Mouse (Mus musculus): ENCODE results near the gene Adamts6. TPM values are rescaled to one million over a fixed set of nuclear protein-coding genes. Genes with fewer than 3 reads are reported as not detected.

Adamts6 gene
- polyA plus RNA-seq (2015; fragmentation: Nextera tagmentation; extraction: Ambion mirVana): 0.57 and 0.77 TPM in 2 replicates

GRCm38 (mm10) chr13:104287366-104288225 is at the start of gene Adamts6:
Adamts6 (plus strand) TSS chr13:104287835.

Other genes starting within 250 kb of the Adamts6 start
- 10.8 and 11.8 TPM in 2 replicates for gene Nln, start 178.2 kb upstream of the Adamts6 start, polyA plus RNA-seq (2015; fragmentation: Nextera tagmentation; extraction: Ambion mirVana)
- gene Sgtb, start 178.1 kb upstream of the Adamts6 start, polyA plus RNA-seq (2015; fragmentation: Nextera tagmentation; extraction: Ambion mirVana): 2.0 and 2.3 TPM in 2 replicates
- gene Trappc13, start 109.4 kb upstream of the Adamts6 start, polyA plus RNA-seq (2015; fragmentation: Nextera tagmentation; extraction: Ambion mirVana): 34.2 and 35.4 TPM in 2 replicates
- 16.0 and 18.4 TPM in 2 replicates for gene Trim23, start 109.0 kb upstream of the Adamts6 start, polyA plus RNA-seq (2015; fragmentation: Nextera tagmentation; extraction: Ambion mirVana)
- gene Cenpk, start 59.2 kb upstream of the Adamts6 start, polyA plus RNA-seq (2015; fragmentation: Nextera tagmentation; extraction: Ambion mirVana): 15.5 and 16.5 TPM in 2 replicates
- 6.1 and 6.6 TPM in 2 replicates for gene Ppwd1, start 59.0 kb upstream of the Adamts6 start, polyA plus RNA-seq (2015; fragmentation: Nextera tagmentation; extraction: Ambion mirVana)

Measured in skeletal muscle tissue, postnatal 0 days (tissue).